Mouse (Mus musculus): ENCODE measurements around the gene Ece2.
A peak's percentile ranks its signal among the peaks of the same experiment; 100 is the strongest.
"Not testable (repeated sequence)": the region's sequence is repeated elsewhere in the genome, so short reads cannot be mapped to it uniquely, and the experiment has no call there.

Ece2 gene

DNA sequence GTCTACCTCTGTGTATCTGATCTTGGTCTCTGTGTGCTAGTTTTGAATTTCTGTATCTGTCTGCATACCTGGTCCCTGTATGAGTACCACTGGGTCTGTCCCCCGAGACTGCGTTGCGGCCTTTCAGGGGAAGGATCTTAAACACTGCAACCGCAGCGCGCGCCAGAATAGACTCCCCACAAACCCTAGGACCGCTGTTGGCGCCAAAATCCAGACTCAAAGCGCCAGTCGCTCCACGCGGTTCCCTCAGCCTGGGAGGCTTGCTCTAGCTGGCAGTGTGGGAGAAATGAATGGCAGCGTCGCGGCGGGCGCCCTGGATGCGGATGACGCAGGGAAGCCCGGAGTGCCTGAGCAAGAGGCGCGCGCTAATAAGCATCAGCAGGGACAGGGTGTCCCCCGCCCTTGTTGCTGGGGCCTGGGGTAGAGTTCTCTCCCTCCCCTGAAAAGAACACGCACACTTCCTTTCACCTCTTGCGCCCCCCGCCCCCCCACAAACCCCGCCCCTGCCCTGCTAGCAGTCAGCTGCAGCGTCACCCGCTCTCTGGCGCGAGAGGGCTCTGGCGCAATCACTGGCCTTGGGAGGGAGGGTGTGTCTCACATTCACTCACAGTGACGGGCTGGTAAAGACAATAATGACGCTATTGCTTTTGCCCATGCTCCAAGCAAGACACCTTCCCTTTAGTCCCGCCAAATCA is 7.5 kb upstream of the Ece2 start:
- DNase-seq (ENCODE audit: low spot score): peak; percentile 51

DNA sequence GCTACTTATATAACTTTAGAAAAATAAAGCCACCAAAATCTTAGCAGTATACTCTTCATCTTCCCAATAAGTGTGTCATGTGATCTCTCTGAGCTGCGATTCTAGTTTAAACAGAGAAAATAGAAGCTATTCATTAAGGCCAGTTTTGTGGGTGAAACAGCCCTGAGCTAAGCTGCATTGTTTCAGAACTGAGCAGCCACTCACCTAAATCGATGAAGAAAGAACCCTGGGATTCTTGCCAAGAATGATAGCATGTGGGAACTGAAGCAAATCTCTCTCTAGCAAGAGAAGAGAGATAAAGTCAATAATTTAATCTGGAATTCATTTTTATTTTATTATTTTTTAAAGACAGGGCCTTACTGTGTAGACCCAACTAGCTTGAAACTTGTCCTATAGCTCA is 6.4 kb upstream of the Ece2 start:
- DNase-seq (ENCODE audit: low spot score): no peak

- peak; percentile 27 for DNase-seq (ENCODE audit: low spot score)
Measured at GRCm38 (mm10) chr16:20628871-20629391, 697 bp upstream of the Ece2 start.

- no peak for DNase-seq (ENCODE audit: low spot score)
Measured at GRCm38 (mm10) chr16:20637410-20637809, 7.8 kb downstream of the Ece2 start.

DNA sequence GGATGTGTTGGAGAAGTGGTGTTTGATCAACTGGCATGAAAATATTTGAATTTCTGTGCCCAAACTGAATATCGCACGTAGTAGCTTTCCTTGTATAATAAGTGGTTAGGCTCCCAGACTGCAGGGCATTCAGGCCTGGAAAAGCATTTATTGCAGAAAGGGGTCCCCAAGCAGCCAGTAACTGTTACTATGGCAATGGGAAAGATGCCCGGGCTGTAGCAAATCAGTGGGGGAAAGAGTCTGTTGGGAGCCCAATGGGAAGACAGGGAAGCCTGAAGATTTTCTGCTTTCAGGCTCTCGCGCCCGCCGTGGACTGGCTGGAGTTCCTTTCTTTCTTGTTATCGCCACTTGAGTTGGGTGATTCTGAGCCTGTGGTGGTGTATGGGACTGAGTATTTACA is 8.7 kb downstream of the Ece2 start:
- DNase-seq (ENCODE audit: low spot score): peak; percentile 57

GRCm38 (mm10) chr16:20642161-20642560 is 12.5 kb downstream of the Ece2 start:
- DNase-seq (ENCODE audit: low spot score): peak; percentile 79

DNA sequence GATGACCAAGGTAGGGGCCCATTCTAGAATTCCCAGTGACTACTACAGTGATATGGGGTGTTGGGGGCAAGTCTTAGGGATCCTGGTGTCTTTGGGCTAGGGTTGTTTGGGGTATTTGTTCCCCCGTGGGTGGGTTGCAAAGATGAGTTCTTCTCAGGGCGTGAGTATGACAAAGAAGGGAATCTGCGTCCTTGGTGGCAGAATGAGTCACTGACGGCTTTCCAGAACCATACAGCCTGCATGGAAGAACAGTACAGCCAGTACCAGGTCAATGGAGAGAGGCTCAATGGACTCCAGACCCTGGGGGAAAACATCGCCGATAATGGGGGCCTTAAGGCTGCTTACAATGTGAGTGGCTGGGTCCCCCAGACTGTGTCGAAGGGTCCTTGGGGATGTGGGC is 14.3 kb downstream of the Ece2 start:
- DNase-seq (ENCODE audit: low spot score): no peak

DNA sequence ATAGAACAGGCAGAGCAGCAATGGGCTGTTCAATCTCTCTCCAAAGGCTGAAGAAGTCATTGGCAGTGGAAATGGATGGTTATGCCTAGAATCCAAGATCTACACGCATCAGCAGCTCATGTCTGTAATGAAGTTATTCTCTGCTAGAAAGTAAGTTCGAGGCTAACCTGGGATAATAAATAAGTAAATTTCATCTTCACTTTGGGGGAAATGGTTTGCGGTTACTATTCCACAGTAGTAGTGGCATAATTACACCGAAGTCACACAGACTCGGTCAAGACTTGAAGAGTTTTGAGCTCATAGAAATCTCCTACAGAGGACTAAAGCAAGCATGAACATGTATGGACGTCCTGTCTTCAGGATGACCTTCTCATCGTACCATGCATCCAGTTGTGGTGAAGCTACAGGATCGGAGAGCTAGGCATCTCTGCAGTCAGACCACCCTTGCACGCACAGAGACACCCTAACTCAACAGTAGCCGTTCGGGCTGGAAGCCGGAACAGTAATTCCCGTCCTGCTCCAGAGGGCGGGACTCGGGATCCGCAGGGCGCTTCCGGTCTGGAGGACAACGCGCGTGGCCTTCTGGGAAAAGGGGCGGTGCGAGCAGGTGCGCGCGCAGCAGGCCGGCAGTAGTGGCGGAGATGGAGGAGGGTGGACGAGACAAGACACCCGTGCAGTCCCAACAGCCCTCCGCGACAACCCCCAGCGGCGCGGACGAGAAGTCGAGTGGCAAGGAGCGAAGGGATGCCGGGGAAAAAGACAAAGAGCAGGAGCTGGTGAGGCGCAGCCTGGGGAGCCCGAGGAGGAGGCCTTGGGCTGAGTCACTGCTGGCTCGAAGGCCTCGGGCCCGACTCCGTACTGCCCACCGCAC is 21.7 kb downstream of the Ece2 start, which contains the start of gene Psmd2:
Gene Psmd2, plus strand, starts transcription at position 577 of the 871 bp plus-strand sequence.
- peak; percentile 96 for DNase-seq (ENCODE audit: low spot score)

- no peak for DNase-seq (ENCODE audit: low spot score)
Measured at GRCm38 (mm10) chr16:20651947-20652310, 22.3 kb downstream of the Ece2 start.

DNA sequence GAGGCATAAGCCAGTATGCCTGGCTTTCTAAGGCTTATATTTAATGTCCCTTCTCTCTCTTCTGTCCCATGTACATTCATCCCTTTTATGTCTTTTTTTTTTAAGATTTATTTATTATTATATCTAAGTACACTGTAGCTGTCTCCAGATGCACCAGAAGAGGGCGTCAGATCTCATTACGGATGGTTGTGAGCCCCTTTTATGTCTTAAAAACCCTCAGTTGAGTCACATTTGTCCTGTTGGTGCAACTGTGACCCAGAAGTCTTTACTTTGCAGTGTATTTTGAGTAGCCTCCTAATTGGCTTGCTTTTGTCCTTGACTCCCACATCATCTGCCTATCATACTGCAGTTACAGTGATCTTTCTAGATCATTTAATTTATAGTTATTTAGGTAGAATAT is 23.7 kb downstream of the Ece2 start:
- DNase-seq (ENCODE audit: low spot score): no peak

GRCm38 (mm10) chr16:20657661-20658060 is 28.0 kb downstream of the Ece2 start:
- no peak for DNase-seq (ENCODE audit: low spot score)

- not testable (repeated sequence) for DNase-seq (ENCODE audit: low spot score)
Measured at GRCm38 (mm10) chr16:20668013-20668412, 38.4 kb downstream of the Ece2 start, which contains the start of gene Eif4g1. Eif4g1 (plus strand) TSS chr16:20668313.

DNA sequence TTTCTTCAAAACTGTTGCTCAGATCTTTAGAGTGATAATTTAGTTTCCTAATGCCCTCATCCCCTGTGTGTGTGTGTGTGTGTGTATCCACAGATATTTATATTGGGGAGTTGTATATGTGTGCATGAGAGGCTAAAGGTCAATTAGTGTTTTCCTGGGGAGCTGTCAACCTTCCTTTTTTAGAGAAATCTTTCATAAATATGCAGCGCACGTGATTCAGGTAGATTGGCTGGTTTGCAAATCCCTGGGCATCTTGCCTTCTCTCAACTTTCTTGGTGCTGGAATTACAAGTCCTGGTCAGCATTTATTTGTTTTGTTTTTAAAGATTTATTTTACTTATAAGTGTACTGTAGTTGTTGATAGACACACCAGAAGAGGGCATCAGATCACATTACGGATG is 40.7 kb downstream of the Ece2 start:
- DNase-seq (ENCODE audit: low spot score): no peak

GRCm38 (mm10) chr16:20671886-20672285 is 42.3 kb downstream of the Ece2 start:
- no peak for DNase-seq (ENCODE audit: low spot score)

DNA sequence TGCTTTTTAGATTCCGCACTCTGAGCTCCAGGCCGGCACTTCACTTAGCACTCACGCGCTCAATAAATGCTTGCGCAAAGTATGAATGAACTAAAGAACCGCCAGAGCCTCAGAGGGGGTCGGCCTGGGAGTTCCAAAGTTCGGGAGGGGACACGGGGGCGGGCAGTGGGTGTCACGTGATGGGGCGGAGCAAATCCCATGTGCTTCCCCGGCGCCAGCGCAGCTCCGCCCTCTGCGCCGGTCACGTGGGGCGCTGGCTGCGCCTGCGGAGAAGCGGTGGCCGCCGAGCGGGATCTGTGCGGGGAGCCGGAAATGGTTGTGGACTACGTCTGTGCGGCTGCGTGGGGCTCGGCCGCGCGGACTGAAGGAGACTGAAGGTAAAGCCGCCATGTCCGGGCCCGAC is 42.9 kb downstream of the Ece2 start:
- peak; percentile 95 for DNase-seq (ENCODE audit: low spot score)

DNA sequence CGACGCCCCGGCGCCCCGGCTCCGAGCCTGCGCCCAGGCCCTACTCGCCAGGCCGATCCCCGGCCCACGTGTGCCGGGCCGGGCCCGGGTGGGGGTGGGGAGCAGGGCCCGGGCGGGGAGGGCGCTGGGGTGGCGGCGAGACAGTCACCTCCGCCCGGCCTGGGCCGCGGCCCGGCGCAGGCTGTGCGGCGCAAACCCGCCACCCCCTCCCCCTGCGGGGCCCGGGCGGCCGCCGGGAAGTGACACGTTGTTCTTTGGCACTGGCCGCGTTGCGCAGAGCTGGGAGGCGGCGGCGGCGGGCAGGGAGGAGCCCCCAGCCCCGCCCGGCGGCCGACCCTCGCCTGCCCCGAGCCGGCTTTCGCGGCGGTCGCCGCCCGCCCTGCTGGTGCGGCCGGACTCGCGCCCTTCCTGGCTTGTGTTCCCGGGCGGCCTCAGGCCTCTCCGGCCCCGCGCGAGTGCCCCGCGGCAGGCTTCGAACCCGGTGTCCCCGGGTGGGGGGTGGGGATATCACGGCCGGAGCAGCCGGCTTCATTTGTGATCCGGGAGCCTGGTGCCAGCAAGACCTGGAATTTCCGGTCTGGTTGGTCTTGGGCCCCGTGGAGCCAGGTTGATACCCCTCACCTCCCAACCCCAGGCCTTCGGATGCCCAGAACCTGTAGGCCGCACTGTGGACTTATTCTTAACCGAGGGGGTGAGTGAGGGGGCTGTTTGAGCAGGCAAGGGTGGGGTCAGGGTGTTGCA is 43.5 kb downstream of the Ece2 start:
- DNase-seq (ENCODE audit: low spot score): no peak

GRCm38 (mm10) chr16:20673706-20674303 is 44.2 kb downstream of the Ece2 start:
- DNase-seq (ENCODE audit: low spot score): no peak

DNA sequence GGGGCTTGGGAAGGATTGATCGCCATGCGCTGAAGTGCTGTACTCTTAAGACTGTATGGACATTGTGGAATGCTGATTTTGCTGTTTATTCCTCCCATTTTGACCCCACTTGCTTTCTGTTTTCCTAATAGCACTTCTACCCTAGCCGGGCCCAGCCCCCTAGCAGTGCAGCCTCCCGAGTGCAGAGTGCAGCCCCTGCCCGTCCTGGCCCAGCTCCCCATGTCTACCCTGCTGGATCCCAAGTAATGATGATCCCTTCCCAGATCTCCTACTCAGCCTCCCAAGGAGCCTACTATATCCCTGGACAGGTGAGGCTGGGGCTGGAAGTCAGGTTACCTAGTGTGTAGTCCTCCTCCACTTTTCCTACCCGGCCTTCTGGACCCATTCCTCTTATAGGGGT is 45.6 kb downstream of the Ece2 start:
- no peak for DNase-seq (ENCODE audit: low spot score)

GRCm38 (mm10) chr16:20676702-20677101 is 47.1 kb downstream of the Ece2 start:
- no peak for DNase-seq (ENCODE audit: low spot score)

- DNase-seq (ENCODE audit: low spot score): no peak
Measured at GRCm38 (mm10) chr16:20677380-20677779, 47.8 kb downstream of the Ece2 start.

DNA sequence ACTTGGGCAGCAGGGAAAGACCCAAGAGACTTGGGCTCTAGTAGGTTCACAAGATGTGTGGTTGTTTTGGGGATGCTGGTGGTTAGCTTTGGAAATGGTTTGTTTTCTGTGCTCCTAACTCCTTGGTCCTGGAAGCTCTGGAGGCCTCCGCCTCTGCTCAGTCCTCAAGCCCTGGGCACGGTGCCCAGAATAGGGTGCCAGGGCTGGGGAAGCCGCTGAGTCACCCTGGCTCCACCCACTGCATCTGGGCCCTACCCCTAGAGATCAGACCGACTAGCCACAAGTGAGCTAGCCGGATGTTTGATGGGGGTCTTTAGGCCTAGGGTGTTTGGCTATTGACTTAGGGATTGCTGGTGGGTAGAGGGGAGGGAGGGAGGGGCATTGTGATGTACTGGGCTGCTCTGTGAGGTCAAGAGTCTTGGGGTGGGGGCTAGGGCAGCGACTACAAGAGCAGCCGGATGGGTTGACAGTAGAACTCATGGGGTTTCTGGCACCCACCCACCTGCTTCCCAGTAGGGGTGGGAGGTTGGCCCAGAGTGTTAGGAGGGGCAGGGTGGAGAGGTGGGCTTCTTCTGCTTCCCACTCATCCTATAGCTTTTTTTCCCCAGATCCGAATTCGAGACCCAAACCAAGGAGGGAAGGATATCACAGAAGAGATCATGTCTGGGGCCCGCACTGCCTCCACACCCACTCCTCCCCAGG is 48.5 kb downstream of the Ece2 start:
- DNase-seq (ENCODE audit: low spot score): peak; percentile 83
